Mouse (Mus musculus): ENCODE data around the gene Extl1. TPM values are rescaled to one million over a fixed set of nuclear protein-coding genes. Genes with fewer than 3 reads are reported as not detected.

The Extl1 gene
- polyA plus RNA-seq, 1 experiment, result 0.56 TPM

DNA sequence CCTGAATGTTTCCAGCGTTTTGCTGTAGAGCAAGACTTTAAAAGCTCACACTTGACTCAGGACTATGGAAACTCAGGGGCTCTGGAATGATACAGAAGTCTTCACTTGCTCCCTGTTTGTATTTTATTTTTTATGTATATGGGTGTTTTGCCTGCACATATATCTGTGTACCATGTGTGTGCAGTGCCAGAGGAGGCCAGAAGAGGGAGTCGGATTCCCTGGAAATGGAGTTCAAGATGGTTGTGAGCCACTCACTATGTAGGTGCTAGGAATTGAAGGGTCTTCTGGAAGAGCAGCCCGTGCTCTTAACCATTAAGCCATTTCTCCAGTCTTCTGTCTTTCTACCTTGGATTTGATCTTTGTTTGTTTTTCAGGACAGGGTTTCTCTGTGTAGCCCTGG, 62.1 kb downstream of the Extl1 start:
- H3K4me3 ChIP-seq (ENCODE audit: insufficient read depth, low read length), result no peak overlapping the region
- H3K4me1 ChIP-seq (ENCODE audit: control insufficient read depth, insufficient read depth, low read length), result no peaks in the 10 kb centered on the region
- no peak overlapping the region for H3K27ac ChIP-seq (ENCODE audit: insufficient read depth, low read depth, low read length)
- TF ChIP-seq CTCF (IDR thresholded peaks at IDR 0.05; ENCODE audit: low read depth, low read length), result no peak
- TF ChIP-seq POLR2A (IDR thresholded peaks at IDR 0.05; ENCODE audit: borderline replicate concordance, low read depth, low read length), result no peak

DNA sequence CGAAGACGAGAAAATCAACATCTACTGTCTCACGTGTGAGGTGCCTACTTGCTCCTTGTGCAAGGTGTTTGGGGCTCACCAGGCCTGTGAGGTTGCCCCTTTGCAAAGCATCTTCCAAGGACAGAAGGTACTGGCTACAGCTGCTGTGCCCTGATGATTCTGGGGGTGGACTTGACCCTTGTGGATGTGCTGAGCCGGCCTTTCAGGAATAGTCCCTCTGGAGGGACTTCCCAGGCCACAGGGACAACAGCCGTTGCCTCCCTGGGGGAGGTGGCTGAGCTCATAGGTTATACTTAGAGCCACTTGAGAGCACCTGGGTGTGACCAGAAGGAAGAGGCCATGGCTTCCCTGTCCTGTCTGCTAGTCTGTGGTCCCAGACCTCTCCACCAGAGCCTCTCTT, 64.0 kb downstream of the Extl1 start:
- TF ChIP-seq CTCF (IDR thresholded peaks at IDR 0.05; ENCODE audit: low read depth, low read length) (no peak), POLR2A (IDR thresholded peaks at IDR 0.05; ENCODE audit: borderline replicate concordance, low read depth, low read length) (no peak)

DNA sequence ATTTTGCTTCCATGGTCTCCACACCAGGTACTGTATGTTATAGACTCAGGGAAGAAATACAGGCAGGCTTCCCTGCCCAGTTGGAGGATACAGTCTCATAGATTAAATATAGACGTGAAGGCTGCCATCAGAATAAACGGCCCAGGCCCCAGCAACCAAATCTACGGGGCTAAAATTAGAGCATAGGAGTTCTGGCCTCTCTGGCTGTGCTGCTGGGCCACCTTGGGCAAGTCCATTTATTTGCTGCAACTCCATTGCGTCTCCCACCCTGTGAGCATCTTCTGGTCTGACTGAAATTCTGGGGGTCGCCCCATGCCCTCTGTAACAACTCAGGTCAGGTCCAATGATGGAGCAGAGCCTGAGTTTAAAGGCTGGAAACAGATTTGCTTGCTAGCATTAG, 64.6 kb downstream of the Extl1 start:
- H3K4me1 ChIP-seq (ENCODE audit: control insufficient read depth, insufficient read depth, low read length), result no peaks in the 10 kb centered on the region
- no peak for TF ChIP-seq POLR2A (IDR thresholded peaks at IDR 0.05; ENCODE audit: borderline replicate concordance, low read depth, low read length)
- no peak overlapping the region for H3K4me3 ChIP-seq (ENCODE audit: insufficient read depth, low read length)
- no peak overlapping the region for H3K27ac ChIP-seq (ENCODE audit: insufficient read depth, low read depth, low read length)

More for the DNA sequence above, 64.0 kb downstream of the Extl1 start:
- no peak overlapping the region for H3K4me3 ChIP-seq (ENCODE audit: insufficient read depth, low read length)
- no peak overlapping the region for H3K27ac ChIP-seq (ENCODE audit: insufficient read depth, low read depth, low read length)
- H3K4me1 ChIP-seq (ENCODE audit: control insufficient read depth, insufficient read depth, low read length), result no peaks in the 10 kb centered on the region

DNA sequence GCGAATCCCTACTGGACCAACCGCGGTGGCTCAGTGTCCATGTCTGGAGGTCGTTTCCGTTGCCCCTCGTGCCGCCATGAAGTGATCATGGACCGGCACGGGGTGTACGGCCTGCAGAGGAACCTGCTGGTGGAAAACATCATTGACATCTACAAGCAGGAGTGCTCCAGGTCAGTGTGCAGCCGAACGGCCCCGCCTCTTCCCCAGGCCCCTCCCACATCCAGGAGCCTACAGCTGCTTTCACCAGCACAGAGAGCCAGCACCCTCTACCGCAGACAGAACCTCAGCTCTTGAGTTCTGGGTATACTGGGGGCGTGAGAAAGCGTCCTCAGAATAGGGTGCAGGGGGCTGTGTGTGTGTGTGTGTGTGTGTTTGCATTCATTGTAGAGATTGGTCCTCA, 67.3 kb downstream of the Extl1 start:
- Histone ChIP-seq H3K4me3 (ENCODE audit: insufficient read depth, low read length) (no peak overlapping the region), H3K4me1 (ENCODE audit: control insufficient read depth, insufficient read depth, low read length) (no peaks in the 10 kb centered on the region), H3K27ac (ENCODE audit: insufficient read depth, low read depth, low read length) (no peak overlapping the region)
- TF ChIP-seq POLR2A (IDR thresholded peaks at IDR 0.05; ENCODE audit: borderline replicate concordance, low read depth, low read length) (no peak), CTCF (IDR thresholded peaks at IDR 0.05; ENCODE audit: low read depth, low read length) (no peak)

DNA sequence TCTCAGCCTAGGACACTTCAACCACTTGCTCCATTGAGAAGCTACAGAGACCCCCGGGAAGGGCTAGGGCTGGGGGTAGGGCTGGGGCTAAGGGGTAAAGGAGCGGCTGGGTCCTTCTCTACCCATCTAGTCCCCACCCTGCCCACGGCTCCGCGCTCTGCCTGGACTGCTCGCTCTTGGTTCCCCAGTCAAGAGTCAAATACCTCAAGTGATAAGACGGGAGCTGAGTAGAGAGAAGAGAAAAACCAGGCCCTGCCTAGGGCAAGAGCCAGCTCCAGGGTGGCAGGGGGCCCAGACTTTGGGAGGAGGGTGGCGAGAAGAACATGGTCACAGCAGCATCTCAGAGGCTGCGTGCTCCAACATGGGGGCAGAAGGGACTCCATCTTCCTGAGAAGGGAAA, 68.2 kb downstream of the Extl1 start:
- no peak overlapping the region for H3K4me3 ChIP-seq (ENCODE audit: insufficient read depth, low read length)
- H3K27ac ChIP-seq (ENCODE audit: insufficient read depth, low read depth, low read length), result no peak overlapping the region
- no peaks in the 10 kb centered on the region for H3K4me1 ChIP-seq (ENCODE audit: control insufficient read depth, insufficient read depth, low read length)
- TF ChIP-seq POLR2A (IDR thresholded peaks at IDR 0.05; ENCODE audit: borderline replicate concordance, low read depth, low read length), result no peak
- TF ChIP-seq CTCF (IDR thresholded peaks at IDR 0.05; ENCODE audit: low read depth, low read length), result no peak

DNA sequence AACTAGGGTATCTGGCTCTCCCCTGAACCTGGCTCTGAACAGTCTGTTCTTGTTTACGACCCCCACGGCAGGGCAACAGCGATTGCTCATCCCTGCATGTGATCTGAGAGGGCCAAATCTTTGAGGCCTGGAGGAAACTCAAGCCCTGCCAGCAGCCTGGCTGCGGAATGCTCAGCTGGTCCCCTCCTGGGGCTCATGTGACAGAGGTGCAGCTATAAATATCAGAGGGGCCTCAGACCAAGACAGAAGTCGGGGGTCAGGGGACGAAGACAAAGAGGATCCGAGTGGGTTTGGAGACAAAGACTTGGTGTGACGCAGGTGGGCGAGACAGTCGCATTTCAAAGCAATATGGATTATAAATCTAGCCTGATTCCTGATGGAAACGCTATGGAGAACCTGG, 68.8 kb downstream of the Extl1 start, which contains the start of gene Trim63:
Trim63 (plus strand) TSS at position 245 of the 400 bp plus-strand sequence.
- no peak for TF ChIP-seq POLR2A (IDR thresholded peaks at IDR 0.05; ENCODE audit: borderline replicate concordance, low read depth, low read length)
- no peak for TF ChIP-seq CTCF (IDR thresholded peaks at IDR 0.05; ENCODE audit: low read depth, low read length)
- Histone ChIP-seq H3K4me1 (ENCODE audit: control insufficient read depth, insufficient read depth, low read length) (no peaks in the 10 kb centered on the region), H3K27ac (ENCODE audit: insufficient read depth, low read depth, low read length) (no peak within 1 kb of the TSS), H3K4me3 (ENCODE audit: insufficient read depth, low read length) (no peak within 1 kb of the TSS)

DNA sequence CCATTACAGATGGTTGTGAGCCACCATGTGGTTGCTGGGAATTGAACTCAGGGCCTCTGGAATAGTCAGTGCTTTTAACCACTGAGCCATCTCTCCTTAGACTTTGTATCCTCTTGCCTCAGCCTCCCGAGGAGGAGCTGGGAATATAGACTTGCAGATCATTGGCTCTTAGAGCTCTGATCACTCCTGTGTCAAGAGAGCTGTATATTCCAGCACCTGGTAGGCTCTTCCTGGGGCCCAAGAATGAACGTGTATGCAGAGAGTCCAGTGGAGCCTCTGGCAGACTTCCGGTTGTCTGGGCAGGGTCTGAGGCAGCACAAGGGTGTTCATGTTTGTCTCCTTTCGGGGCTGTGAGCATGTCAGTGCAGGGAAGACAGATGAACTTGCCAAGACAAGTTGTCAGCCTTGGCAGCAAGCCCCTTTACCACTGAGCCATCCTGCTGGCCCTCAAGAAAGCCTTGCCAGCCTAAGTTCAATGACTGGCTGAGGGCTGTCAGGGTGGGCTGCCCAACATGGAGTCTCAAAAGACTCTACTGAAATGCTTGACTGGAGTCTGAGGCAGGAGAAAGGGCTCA, 69.5 kb downstream of the Extl1 start:
- no peaks in the 10 kb centered on the region for H3K4me1 ChIP-seq (ENCODE audit: control insufficient read depth, insufficient read depth, low read length)
- H3K4me3 ChIP-seq (ENCODE audit: insufficient read depth, low read length), result no peak overlapping the region
- H3K27ac ChIP-seq (ENCODE audit: insufficient read depth, low read depth, low read length), result no peak overlapping the region
- TF ChIP-seq POLR2A (IDR thresholded peaks at IDR 0.05; ENCODE audit: borderline replicate concordance, low read depth, low read length) (no peak), CTCF (IDR thresholded peaks at IDR 0.05; ENCODE audit: low read depth, low read length) (no peak)

DNA sequence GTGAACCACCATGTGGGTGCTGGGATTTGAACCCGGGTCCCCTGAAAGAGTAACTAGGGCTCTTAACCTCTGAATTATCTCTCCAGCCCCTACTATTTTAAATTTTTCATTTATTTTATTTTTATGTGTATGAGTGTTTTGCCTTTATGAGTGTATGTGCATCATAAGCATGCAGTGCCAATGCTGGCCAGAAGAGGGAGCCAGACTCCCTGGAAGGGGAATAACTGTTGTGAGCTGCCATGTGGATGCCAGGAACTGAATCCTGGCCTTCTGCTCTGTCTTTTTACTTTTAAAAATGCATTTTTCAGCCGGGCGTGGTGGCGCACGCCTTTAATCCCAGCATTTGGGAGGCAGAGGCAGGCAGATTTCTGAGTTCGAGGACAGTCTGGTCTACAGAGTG, 70.7 kb downstream of the Extl1 start:
- Histone ChIP-seq H3K4me1 (ENCODE audit: control insufficient read depth, insufficient read depth, low read length) (peaks cover 5% of the 10 kb centered on the region; the same call in 1 of the 2 replicates), H3K4me3 (ENCODE audit: insufficient read depth, low read length) (no peak overlapping the region), H3K27ac (ENCODE audit: insufficient read depth, low read depth, low read length) (no peak overlapping the region)
- TF ChIP-seq POLR2A (IDR thresholded peaks at IDR 0.05; ENCODE audit: borderline replicate concordance, low read depth, low read length), result no peak
- TF ChIP-seq CTCF (IDR thresholded peaks at IDR 0.05; ENCODE audit: low read depth, low read length), result peak; percentile 28; the same call in 1 of the 2 replicates

DNA sequence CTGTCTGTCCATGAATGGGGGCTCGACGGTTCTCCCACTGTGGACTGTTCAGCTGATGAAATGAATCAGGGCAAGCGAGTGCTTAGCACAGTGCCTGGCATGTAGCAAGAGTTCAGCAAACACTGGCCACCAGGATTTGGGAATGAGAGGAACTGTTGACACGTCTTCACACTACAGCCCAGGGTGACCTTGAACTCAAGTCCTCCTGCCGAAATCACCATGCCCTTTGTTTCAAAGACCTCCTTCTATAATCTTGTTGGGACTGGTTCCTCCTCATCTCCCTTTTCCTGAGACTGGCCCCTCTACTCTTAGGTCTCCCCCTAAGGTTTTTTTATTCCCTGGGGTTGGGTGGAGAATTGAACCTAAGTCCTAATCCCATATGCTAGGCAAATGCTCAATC, 71.3 kb downstream of the Extl1 start:
- no peak overlapping the region for H3K27ac ChIP-seq (ENCODE audit: insufficient read depth, low read depth, low read length)
- H3K4me1 ChIP-seq (ENCODE audit: control insufficient read depth, insufficient read depth, low read length), result peaks cover 7% of the 10 kb centered on the region
- TF ChIP-seq CTCF (IDR thresholded peaks at IDR 0.05; ENCODE audit: low read depth, low read length), result no peak
- no peak for TF ChIP-seq POLR2A (IDR thresholded peaks at IDR 0.05; ENCODE audit: borderline replicate concordance, low read depth, low read length)
- H3K4me3 ChIP-seq (ENCODE audit: insufficient read depth, low read length), result no peak overlapping the region

DNA sequence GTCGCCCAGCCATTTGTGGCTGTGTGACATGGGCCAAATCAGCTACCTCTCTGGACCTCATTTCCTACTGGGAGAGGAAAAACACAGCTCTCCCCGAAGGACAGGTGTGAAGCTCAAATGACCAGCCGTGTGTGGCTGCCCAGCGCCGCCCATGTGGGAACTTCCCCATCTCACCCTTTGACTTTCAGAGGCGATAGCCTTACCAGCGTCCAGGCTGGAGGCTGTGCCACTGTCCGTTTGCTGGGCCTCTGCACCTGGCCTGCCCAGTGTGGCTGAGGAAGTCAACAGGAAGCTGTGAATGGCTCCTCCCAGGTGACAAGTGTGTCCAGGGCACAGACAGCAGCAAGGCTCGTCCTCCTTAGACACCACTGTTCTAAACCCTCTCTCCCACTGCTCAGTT, 71.9 kb downstream of the Extl1 start:
- Histone ChIP-seq H3K27ac (ENCODE audit: insufficient read depth, low read depth, low read length) (no peak overlapping the region), H3K4me1 (ENCODE audit: control insufficient read depth, insufficient read depth, low read length) (peaks cover 13% of the 10 kb centered on the region), H3K4me3 (ENCODE audit: insufficient read depth, low read length) (no peak overlapping the region)
- TF ChIP-seq POLR2A (IDR thresholded peaks at IDR 0.05; ENCODE audit: borderline replicate concordance, low read depth, low read length) (no peak), CTCF (IDR thresholded peaks at IDR 0.05; ENCODE audit: low read depth, low read length) (no peak)

DNA sequence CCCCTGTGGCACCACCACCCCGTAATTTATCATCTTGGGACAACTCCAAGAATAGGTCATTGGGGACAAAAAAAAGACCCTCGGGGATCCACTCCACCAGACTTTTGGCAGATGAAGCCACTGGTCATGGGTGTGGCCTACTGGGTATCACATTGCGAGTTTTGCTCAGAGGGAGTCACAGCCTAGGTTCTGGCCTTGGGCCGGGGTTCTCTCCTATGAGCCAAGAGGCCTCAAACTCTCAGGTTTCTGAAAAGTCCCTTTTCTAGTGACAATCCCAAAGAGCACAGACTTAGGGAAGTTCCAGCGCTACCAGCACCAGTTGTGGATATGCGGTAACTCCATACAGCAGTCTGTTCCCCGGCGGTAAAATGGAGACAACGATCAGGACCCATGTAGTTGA, 73.0 kb downstream of the Extl1 start:
- H3K4me3 ChIP-seq (ENCODE audit: insufficient read depth, low read length), result no peak overlapping the region
- TF ChIP-seq CTCF (IDR thresholded peaks at IDR 0.05; ENCODE audit: low read depth, low read length), result no peak
- H3K4me1 ChIP-seq (ENCODE audit: control insufficient read depth, insufficient read depth, low read length), result peaks cover 13% of the 10 kb centered on the region
- H3K27ac ChIP-seq (ENCODE audit: insufficient read depth, low read depth, low read length), result no peak overlapping the region
